Mouse (Mus musculus) liver, embryonic 14.5 days (tissue): ENCODE results near the gene Men1.

ENCODE experiments used
- CTCF ChIP-seq: IDR thresholded peaks from 2 replicates; pipeline ENCODE4 v1.5.1; 2016; ENCODE audit warnings: antibody characterized with exemption, low read depth, control low read depth
- EP300 ChIP-seq: IDR thresholded peaks from 2 replicates; pipeline ENCODE4 v1.6.1; 2016; ENCODE audit warnings: antibody characterized with exemption, low read depth

DNA sequence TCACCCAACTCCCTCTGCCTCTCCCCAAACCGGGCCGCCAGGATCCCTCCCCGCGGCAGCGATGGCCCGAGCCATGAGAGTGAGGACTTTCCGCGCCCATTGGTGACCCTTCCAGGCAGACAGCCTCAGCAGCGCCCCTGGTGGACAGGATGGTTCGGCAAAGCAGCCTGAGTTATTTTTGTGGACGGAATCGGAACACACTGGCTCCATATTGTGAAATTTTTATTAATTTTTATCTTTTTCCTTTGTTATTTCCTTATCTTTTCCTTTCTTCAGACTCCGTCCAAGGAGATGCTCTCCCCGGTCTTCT is 41.4 kb downstream of the Men1 start:
- TF ChIP-seq EP300 = no peak
- peak; percentile 86 for TF ChIP-seq CTCF
